Mouse (Mus musculus) forebrain, embryonic 13.5 days (tissue): ENCODE measurements around the gene Zfp64. TPM values are rescaled to one million over a fixed set of nuclear protein-coding genes. Genes with fewer than 3 reads are reported as not detected.
"Not testable (repeated sequence)": the region's sequence is repeated elsewhere in the genome, so short reads cannot be mapped to it uniquely, and the experiment has no call there.

Source experiments
- ATAC-seq: fragments of 200-750 bp; cut with Nextera tagmentation; 2 replicates; pipeline ENCODE4 v1.8.0; 2017
- H3K27ac ChIP-seq: fragments of 300-500 bp; sonication (generic); 2 replicates; pipeline ENCODE4 v1.5.1; 2015; ENCODE audit warnings: inconsistent platforms, mild to moderate bottlenecking, moderate library complexity
- H3K27me3 ChIP-seq: fragments of 300-500 bp; sonication (generic); 2 replicates; pipeline ENCODE4 v1.6.1; 2015; ENCODE audit warnings: mild to moderate bottlenecking, inconsistent platforms
- H3K36me3 ChIP-seq: fragments of 300-500 bp; sonication (generic); 2 replicates; pipeline ENCODE4 v1.6.1; 2015; ENCODE audit warnings: mild to moderate bottlenecking, inconsistent platforms; ENCODE audit not compliant: poor library complexity, severe bottlenecking
- H3K4me1 ChIP-seq: fragments of 300-500 bp; sonication (generic); 2 replicates; pipeline ENCODE4 v1.6.1; 2015; ENCODE audit warnings: inconsistent platforms
- H3K4me2 ChIP-seq: fragments of 300-500 bp; sonication (generic); 2 replicates; pipeline ENCODE4 v1.6.1; 2015; ENCODE audit warnings: inconsistent platforms, mild to moderate bottlenecking, moderate library complexity
- H3K4me3 ChIP-seq: fragments of 300-500 bp; sonication (generic); 2 replicates; pipeline ENCODE4 v1.5.1; 2015; ENCODE audit warnings: mild to moderate bottlenecking, inconsistent platforms
- H3K9ac ChIP-seq: fragments of 300-500 bp; sonication (generic); 2 replicates; pipeline ENCODE4 v1.6.1; 2015; ENCODE audit warnings: mild to moderate bottlenecking, inconsistent platforms
- H3K9me3 ChIP-seq: fragments of 300-500 bp; sonication (generic); replicated peaks from 2 replicates; pipeline ENCODE4 v1.6.1; 2016; ENCODE audit warnings: inconsistent platforms
- WGBS: fragments of 180-500 bp; shearing (Covaris S2); methylation state at CpG from one replicate; pipeline ENCODE4 v1.1.7; 2015; 5-methylcytosine and 5-hydroxymethylcytosine counted together
- polyA plus RNA-seq: library from polyadenylated mRNA; unstranded; fragments of >200 nt; fragmentation: Nextera tagmentation; extraction: Ambion mirVana; gene quantifications from 2 replicates; pipeline ENCODE4 v1.2.1, GENCODE M21; 2015

Zfp64 gene
- polyA plus RNA-seq, 1 experiment from 2014 or later = 28.9 TPM

GRCm38 (mm10) chr2:168860922-168861740, 94.3 kb downstream of the Zfp64 start:
- no peaks in the 10 kb centered on the region for H3K9me3 ChIP-seq
- peaks cover 6% of the 10 kb centered on the region; the same call in 1 of the 2 replicates for H3K27me3 ChIP-seq
- H3K4me2 ChIP-seq = peak overlapping the region; percentile 27
- ATAC-seq = no peak
- H3K27ac ChIP-seq = no peak overlapping the region
- H3K4me3 ChIP-seq = no peak overlapping the region
- H3K9ac ChIP-seq = no peak overlapping the region
- no peaks in the 10 kb centered on the region for H3K36me3 ChIP-seq
- WGBS = 28% methylated on average over 24 of the region's 24 CpGs
- H3K4me1 ChIP-seq = peaks cover 20% of the 10 kb centered on the region

DNA sequence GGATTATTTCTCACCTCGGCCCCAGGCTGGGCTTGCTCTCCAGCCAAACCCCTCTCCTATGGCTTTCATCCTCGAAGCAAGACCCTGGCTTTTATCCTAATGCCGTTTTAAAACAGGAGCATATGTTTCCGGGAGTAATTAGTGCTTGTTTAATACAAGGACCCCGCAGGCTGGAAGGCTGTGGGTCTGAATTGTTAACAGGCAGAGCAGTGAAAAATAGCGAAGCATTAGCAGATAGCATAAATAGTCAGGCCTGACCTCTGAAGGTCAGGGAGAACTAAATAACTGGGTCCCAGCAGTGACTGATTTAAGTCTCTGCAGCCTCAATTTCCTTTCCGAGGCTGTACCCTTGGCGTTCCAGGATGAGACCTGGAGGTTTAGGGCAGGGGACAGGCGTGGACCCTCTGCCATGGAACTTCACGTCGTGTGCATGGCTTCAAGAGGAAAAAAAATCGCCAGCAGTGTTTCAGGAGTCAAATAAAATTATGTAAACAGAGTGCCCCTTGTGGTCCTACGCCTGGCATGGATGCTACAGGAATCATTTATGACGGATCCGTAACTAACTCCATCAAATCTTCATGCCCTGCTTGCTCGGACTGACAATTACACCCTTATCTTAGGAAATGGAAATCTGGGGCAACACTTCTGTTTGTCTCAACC, 95.2 kb downstream of the Zfp64 start:
- no peak overlapping the region for H3K27ac ChIP-seq
- H3K27me3 ChIP-seq = peaks cover 9% of the 10 kb centered on the region; the same call in 1 of the 2 replicates
- ATAC-seq = peak; percentile 38; the same call in 1 of the 2 replicates
- peaks cover 20% of the 10 kb centered on the region for H3K4me1 ChIP-seq
- 9% methylated on average over 16 of the region's 16 CpGs for WGBS
- no peaks in the 10 kb centered on the region for H3K9me3 ChIP-seq
- no peaks in the 10 kb centered on the region for H3K36me3 ChIP-seq
- H3K4me2 ChIP-seq = no peak overlapping the region
- no peak overlapping the region for H3K4me3 ChIP-seq
- H3K9ac ChIP-seq = no peak overlapping the region; the same call in 1 of the 2 replicates

GRCm38 (mm10) chr2:168856638-168857037, 98.7 kb downstream of the Zfp64 start:
- no peak overlapping the region for H3K9ac ChIP-seq
- H3K27me3 ChIP-seq = peaks cover 9% of the 10 kb centered on the region; the same call in 1 of the 2 replicates
- WGBS = 59% methylated on average over 7 of the region's 7 CpGs
- ATAC-seq = no peak
- H3K27ac ChIP-seq = no peak overlapping the region
- no peaks in the 10 kb centered on the region for H3K36me3 ChIP-seq
- no peak overlapping the region for H3K4me2 ChIP-seq
- no peak overlapping the region for H3K4me3 ChIP-seq
- H3K9me3 ChIP-seq = no peaks in the 10 kb centered on the region
- peaks cover 20% of the 10 kb centered on the region for H3K4me1 ChIP-seq

GRCm38 (mm10) chr2:168854777-168855176, 100.6 kb downstream of the Zfp64 start:
- no peak for ATAC-seq
- Histone ChIP-seq H3K27ac (no peak overlapping the region), H3K9me3 (no peaks in the 10 kb centered on the region), H3K9ac (no peak overlapping the region), H3K27me3 (peaks cover 9% of the 10 kb centered on the region; the same call in 1 of the 2 replicates), H3K36me3 (no peaks in the 10 kb centered on the region), H3K4me3 (no peak overlapping the region), H3K4me2 (no peak overlapping the region), H3K4me1 (peaks cover 3% of the 10 kb centered on the region)
- WGBS = 62% methylated on average over 1 of the region's 1 CpGs

DNA sequence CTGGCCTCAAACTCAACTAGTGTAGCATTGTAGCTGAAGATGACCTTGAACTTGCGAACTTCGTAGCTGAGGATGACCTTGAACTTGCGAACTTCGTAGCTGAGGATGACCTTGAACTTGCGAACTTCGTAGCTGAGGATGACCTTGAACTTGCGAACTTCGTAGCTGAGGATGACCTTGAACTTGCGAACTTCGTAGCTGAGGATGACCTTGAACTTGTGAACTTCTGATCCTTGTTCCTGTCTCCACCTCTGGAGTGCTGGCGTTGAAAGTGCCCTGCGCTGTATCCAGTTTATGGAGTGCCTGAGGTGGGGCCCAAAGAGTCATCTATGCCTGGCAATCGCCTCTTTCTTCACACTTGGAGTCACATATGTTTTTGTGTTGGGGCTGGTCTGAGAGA, 101.5 kb downstream of the Zfp64 start:
- ATAC-seq, H3K27me3 ChIP-seq, H3K36me3 ChIP-seq, H3K9ac ChIP-seq, H3K27ac ChIP-seq, H3K4me1 ChIP-seq, H3K9me3 ChIP-seq, H3K4me2 ChIP-seq, H3K4me3 ChIP-seq: not testable (repeated sequence)
- WGBS = 91% methylated on average over 13 of the region's 13 CpGs

- H3K4me1 ChIP-seq = no peaks in the 10 kb centered on the region
- WGBS = 62% methylated on average over 10 of the region's 10 CpGs
- H3K4me3 ChIP-seq = no peak overlapping the region
- no peak for ATAC-seq
- H3K4me2 ChIP-seq = no peak overlapping the region
- no peaks in the 10 kb centered on the region for H3K36me3 ChIP-seq
- no peak overlapping the region for H3K27ac ChIP-seq
- H3K9me3 ChIP-seq = no peaks in the 10 kb centered on the region
- H3K9ac ChIP-seq = no peak overlapping the region
- peaks cover 8% of the 10 kb centered on the region for H3K27me3 ChIP-seq
Observed at GRCm38 (mm10) chr2:168851545-168851944, 103.8 kb downstream of the Zfp64 start.

DNA sequence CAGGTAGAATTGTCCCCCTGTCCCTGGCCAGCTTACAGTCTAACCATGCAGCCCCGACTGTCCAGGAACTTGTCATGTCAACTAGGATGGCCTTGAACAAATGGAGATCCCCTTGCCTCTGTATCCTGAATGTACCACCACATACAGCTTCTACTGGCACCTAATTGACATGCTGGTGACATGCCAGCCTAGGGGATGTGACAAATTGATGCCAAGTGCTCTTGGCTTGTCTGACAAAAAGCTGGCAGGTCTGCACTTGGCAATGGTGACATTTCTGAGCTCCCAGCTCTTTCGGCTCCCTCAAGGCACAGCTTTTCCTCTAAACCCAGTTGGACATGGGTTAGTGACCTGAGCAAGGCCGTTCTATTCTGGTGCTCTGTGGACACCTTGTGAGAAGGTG, 106.8 kb downstream of the Zfp64 start:
- Histone ChIP-seq H3K9me3 (no peaks in the 10 kb centered on the region), H3K4me1 (no peaks in the 10 kb centered on the region), H3K4me2 (no peak overlapping the region), H3K4me3 (no peak overlapping the region), H3K9ac (no peak overlapping the region), H3K27ac (no peak overlapping the region), H3K36me3 (no peaks in the 10 kb centered on the region), H3K27me3 (peaks cover 14% of the 10 kb centered on the region; the same call in 1 of the 2 replicates)
- ATAC-seq = no peak
- WGBS = 87% methylated on average over 3 of the region's 3 CpGs

DNA sequence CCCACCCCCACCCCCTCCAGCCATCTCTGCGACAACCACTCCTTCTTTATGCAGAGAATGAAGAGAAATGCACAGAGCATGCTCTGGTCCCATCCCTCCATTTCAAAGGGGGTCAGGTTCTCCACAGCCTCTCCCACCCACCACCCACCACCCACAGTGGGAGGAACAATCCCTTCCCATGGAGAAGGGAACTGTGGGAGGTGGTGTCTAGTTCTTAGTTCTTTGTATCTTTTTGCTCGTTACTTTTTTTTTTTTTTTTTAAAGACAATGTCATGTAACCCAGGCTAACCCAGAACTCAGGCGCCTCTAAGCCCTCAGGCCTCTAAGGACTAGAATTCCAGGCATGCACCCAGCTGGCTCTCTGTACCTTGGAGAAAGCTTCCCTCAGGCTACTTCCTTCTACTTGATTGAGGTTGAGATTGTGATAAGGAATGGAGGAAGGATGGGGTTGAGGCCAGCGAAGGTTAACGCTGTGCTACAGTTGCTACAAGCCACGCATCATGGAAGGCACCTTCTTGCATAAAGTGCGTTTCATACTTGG, 109.1 kb downstream of the Zfp64 start:
- Histone ChIP-seq H3K9ac (no peak overlapping the region), H3K27me3 (peaks cover 34% of the 10 kb centered on the region), H3K9me3 (no peaks in the 10 kb centered on the region), H3K4me2 (no peak overlapping the region), H3K4me3 (no peak overlapping the region), H3K27ac (no peak overlapping the region), H3K4me1 (peaks cover 3% of the 10 kb centered on the region; the same call in 1 of the 2 replicates), H3K36me3 (no peaks in the 10 kb centered on the region)
- 75% methylated on average over 7 of the region's 7 CpGs for WGBS
- no peak for ATAC-seq

Other genes with a start within 250 kb of the Zfp64 start
- gene Atp9a, start 213.2 kb downstream of the Zfp64 start, polyA plus RNA-seq = 35.2 and 37.1 TPM in 2 replicates
- gene Sall4, start 187.6 kb downstream of the Zfp64 start, polyA plus RNA-seq = 2.3 and 3.2 TPM in 2 replicates